Mouse (Mus musculus) spleen, postnatal 14 days (tissue): ENCODE measurements around the gene Erf.

Experiments used
- DNase-seq, 2 experiments: peaks; one replicate each; pipeline ENCODE4 v3.0.0; 2021 to 2022; ENCODE audit warnings: low spot score in 2 of 2

Gene Erf

GRCm38 (mm10) chr7:25250141-25250972 lies at the start of gene Erf:
Gene Erf, minus strand, starts transcription at chr7:25250761.
- peak; percentile 94 to 95 for DNase-seq

DNA sequence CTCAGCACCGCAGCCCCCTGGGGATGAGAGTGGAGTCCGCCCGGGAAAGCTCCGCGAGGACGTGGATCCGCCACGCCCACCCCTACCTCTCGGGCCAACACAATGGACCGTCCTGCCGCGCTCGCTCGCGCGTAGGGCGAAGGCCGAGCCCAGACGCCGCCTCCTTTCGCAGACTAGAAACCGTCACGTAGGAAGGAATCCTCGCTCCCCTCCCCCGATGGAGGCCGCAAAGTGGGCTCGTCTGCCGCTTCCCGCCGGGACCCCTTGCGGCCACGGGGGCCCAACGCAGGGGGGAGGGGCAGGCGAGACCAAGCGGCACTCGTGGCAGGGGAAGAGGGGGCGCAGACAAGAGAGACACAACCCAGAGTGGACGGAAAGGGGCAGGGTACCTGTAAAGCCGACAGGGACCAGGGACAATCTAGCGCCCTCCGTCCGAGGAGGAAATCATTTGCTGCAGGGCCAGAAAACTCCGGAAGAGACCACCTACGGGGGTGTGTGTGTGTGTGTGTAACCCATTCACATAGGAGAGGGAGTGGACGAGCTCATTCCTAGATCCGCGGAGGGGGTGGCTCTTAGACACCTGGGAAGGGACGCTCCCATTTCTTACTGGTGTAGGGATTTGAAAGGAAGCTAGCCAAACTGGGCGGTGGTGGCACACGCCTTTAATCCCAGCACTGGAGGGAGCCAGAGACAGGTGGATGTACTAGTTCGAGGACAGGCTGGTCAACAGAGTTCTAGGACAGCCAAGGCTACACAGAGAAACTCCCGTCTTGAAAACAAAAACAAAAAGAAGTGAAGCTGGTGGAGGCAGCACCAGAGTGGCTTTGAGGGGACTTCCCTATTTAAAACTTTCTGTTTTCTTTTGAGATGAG lies 47.1 kb upstream of the Erf start, which contains the start of gene Pafah1b3:
Gene Pafah1b3 (minus strand): TSS at position 533 of the 872 bp plus-strand sequence.
- peak in 1 of 2 experiments; percentile 49 for DNase-seq

- peak in 1 of 2 experiments; percentile 55 for DNase-seq
Measured at GRCm38 (mm10) chr7:25296945-25297453, 46.4 kb upstream of the Erf start.

DNA sequence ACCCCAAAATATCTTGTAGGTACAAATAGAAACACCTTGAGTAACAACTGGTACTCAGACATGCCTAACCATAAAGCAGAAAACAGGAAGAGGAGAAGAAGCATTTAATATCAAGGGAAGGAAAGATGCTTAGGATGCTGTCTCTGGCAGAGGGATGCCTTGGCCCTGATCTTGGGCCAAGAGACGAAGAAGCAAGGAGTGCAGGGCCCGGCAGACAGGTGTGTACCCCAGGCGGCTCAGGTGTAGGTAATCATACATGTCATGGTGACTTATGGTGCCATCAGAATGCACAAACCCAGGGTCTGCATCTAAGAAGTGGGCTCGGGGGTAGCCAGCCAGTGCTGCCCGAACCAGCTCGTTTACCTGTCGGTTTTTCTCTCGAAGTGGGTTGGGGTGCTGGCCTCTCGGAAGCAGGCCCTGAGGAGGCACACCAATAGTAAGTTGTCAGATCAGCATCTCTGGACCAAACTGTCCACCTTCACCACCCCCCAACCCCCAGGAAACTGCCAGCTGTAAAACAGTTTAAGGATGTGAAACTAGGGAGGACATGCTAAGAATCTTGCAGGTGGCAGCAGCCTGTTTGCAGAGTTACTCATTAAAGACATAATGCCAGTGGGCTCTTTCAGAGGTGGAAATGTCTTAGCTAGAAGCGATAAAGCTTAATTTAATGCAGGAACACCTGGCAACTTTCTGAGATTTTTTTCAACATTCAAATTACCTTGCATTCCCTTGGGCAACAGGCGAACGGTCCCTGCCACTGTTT lies 44.6 kb upstream of the Erf start:
- DNase-seq = no peak

DNA sequence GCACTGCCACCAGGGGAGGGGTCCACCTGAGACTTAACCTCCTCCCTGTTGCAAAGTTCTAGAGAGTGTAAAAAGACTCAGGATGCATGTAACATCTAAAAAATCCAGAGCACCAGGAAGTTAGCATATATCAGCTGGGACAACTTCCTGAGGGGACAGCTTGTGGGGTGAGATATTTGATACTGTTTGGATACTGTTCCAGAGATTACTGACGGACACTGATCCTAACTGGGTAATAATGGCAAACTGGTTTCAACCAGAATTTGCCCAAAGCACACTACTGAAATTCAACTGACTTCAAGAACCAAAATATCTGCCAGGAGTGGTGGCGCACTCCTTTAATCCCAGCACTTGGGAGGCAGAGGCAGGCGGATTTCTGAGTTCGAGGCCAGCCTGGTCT lies 43.9 kb upstream of the Erf start:
- DNase-seq = no peak

DNA sequence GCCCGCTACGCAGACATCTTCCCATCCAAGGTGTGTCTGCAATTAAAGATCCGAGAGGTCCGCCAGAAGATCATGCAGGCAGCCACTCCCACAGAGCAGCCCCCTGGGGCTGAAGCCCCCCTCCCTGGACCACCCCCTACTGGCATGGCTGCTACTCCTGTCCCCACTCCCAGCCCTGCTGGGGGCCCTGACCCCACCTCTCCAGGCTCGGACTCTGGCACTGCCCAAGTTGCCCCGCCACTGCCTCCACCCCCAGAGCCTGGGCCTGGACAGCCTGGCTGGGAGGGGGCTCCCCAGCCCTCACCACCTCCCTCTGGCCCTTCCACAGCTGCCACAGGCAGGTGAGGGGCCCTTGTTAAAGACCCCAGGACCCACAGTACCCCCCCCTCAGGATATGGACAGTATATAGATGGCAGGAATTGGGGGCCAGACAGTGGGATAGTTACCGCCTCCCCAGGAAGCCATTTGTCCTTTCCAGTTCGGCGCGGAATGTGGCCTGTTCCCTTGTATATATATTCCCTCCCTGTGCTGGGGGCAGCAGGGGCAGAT lies 42.7 kb upstream of the Erf start:
- DNase-seq = no peak

DNA sequence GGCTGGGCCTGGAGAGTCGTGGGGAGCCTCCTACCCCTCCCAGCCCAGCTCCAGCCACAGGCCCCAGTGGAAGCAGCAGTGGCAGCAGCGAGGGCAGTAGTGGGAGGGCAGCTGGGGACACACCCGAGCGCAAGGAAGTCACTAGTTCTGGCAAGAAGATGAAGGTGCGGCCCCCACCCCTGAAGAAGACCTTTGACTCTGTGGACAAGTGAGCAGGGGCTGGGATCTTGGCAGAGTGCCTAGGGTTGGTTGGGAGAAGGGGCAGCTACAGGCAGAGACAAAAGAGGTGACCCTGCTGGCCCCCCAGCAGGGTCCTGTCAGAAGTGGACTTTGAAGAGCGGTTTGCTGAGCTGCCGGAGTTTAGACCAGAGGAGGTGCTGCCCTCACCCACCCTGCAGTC lies 41.5 kb upstream of the Erf start:
- DNase-seq = no peak

GRCm38 (mm10) chr7:25290911-25291310 lies 40.4 kb upstream of the Erf start:
- peak in 1 of 2 experiments; percentile 28 for DNase-seq

DNA sequence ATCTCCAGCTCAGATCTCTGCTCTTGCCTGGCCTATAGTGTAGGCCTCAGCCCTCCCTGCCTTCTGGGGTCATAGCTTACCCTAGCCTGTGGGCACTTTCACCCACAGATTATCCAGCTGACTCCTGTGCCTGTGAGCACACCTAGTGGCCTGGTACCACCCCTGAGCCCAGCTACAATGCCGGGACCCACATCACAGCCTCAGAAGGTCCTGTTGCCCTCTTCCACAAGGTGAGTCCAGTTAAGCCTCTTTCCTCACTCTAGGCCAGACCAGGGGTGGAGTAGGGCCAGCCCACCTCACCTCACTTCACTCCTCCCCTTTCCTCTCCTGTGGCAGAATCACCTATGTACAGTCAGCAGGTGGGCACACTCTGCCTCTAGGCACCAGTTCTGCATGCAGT lies 39.9 kb upstream of the Erf start:
- no peak for DNase-seq

DNA sequence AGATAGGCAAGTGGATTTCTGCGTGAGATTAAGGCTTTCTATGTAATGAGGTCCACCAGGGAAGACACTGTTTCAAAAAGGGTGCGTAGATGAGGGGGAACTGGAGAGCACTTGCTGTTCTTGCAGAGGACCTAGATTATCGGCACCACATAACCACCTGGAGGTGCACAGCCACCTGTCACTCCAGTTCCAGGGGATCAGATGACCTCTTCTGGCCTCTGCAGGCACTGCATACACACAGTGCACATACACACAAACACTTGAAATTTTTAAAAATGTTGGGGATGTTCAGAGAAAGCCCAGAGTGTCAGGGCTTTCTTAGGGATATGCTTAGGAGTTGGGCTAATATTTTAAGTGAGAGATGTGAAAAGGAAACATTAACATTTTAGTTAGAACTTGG lies 39.4 kb upstream of the Erf start:
- DNase-seq = no peak

GRCm38 (mm10) chr7:25288721-25289120 lies 38.2 kb upstream of the Erf start:
- DNase-seq = no peak

DNA sequence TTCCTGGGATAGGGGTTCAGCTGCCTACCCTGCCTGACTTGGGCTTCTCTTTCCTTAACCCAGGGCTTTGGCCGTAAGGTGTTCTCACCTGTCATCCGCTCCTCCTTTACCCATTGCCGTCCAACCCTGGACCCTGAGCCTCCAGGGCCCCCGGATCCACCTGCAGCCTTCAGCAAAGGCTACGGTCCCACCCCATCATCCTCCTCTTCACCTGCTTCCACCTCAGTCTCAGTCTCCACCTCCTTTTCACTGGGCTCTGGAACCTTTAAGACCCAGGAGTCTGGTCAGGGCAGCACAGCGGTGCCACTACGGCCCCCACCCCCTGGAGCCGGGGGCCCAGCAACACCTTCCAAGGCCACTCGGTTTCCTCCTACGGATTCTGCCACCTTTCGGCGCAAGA lies 37.5 kb upstream of the Erf start:
- no peak for DNase-seq

DNA sequence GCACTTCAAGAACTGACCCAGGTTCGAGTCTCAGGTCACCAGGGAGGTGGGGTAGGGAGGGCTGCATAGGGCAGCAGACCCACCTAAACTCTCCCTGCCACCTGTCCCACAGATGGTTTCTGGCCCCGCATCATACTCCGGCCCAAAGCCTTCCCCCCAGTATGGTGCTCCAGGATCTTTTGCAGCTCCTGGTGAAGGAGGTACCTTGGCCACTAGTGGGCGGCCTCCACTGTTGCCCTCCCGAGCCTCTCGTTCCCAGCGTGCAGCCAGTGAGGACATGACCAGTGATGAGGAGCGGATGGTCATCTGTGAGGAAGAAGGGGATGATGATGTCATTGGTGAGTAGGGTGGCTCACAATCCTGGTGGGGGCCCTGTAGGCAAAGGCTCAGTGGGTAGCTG lies 36.4 kb upstream of the Erf start:
- DNase-seq = no peak

GRCm38 (mm10) chr7:25285511-25286238 lies 35.1 kb upstream of the Erf start:
- DNase-seq = no peak

- no peak for DNase-seq
Measured at GRCm38 (mm10) chr7:25284766-25285165, 34.2 kb upstream of the Erf start.

- DNase-seq = no peak
Measured at GRCm38 (mm10) chr7:25284171-25284570, 33.6 kb upstream of the Erf start.

- DNase-seq = no peak
Measured at GRCm38 (mm10) chr7:25283637-25284036, 33.1 kb upstream of the Erf start.

- peak in 1 of 2 experiments; percentile 39 for DNase-seq
Measured at GRCm38 (mm10) chr7:25282731-25283211, 32.2 kb upstream of the Erf start.

GRCm38 (mm10) chr7:25281734-25282601 lies 31.4 kb upstream of the Erf start:
- peak; percentile 96 to 98 for DNase-seq
